Mouse (Mus musculus) midbrain, embryonic 13.5 days (tissue): ENCODE data around the gene Lmo7. TPM values are rescaled to one million over a fixed set of nuclear protein-coding genes. Genes with fewer than 3 reads are reported as not detected.
A peak's percentile ranks its signal among the peaks of the same experiment; 100 is the strongest.

Experiments
- ATAC-seq: fragments of 200-750 bp; cut with Nextera tagmentation; 2 replicates; pipeline ENCODE4 v1.8.0; 2017; ENCODE audit warnings: mild to moderate bottlenecking, moderate TSS enrichment, moderate library complexity
- H3K27ac ChIP-seq: fragments of 300-500 bp; sonication (generic); 2 replicates; pipeline ENCODE4 v1.5.1; 2015; ENCODE audit warnings: inconsistent platforms, mild to moderate bottlenecking, moderate library complexity
- H3K27me3 ChIP-seq: fragments of 300-500 bp; sonication (generic); 2 replicates; pipeline ENCODE4 v1.6.1; 2015; ENCODE audit warnings: mild to moderate bottlenecking, inconsistent platforms
- H3K36me3 ChIP-seq: fragments of 300-500 bp; sonication (generic); 2 replicates; pipeline ENCODE4 v1.6.1; 2015; ENCODE audit warnings: mild to moderate bottlenecking, inconsistent platforms
- H3K4me1 ChIP-seq: fragments of 300-500 bp; sonication (generic); replicated peaks from 2 replicates; pipeline ENCODE4 v1.6.1; 2015; ENCODE audit warnings: inconsistent platforms
- H3K4me2 ChIP-seq: fragments of 300-500 bp; sonication (generic); replicated peaks from 2 replicates; pipeline ENCODE4 v1.6.1; 2015; ENCODE audit warnings: moderate library complexity, mild to moderate bottlenecking, inconsistent platforms
- H3K4me3 ChIP-seq: fragments of 300-500 bp; sonication (generic); replicated peaks from 2 replicates; pipeline ENCODE4 v1.5.1; 2015; ENCODE audit warnings: mild to moderate bottlenecking, inconsistent platforms
- H3K9ac ChIP-seq: fragments of 300-500 bp; sonication (generic); replicated peaks from 2 replicates; pipeline ENCODE4 v1.6.1; 2015; ENCODE audit warnings: mild to moderate bottlenecking, inconsistent platforms
- H3K9me3 ChIP-seq: fragments of 300-500 bp; sonication (generic); 2 replicates; pipeline ENCODE4 v1.6.1; 2016; ENCODE audit warnings: mild to moderate bottlenecking, inconsistent platforms
- WGBS: fragments of 180-500 bp; shearing (Covaris S2); methylation state at CpG from one replicate; pipeline ENCODE4 v1.1.7; 2015; 5-methylcytosine and 5-hydroxymethylcytosine counted together
- polyA plus RNA-seq: library from polyadenylated mRNA; unstranded; fragments of >200 nt; fragmentation: Nextera tagmentation; extraction: Ambion mirVana; gene quantifications from 2 replicates; pipeline ENCODE4 v1.2.1, GENCODE M21; 2015

The Lmo7 gene
- polyA plus RNA-seq, 1 experiment from 2014 or later = 1.1 TPM

- Histone ChIP-seq H3K9me3 (no peaks in the 10 kb centered on the region), H3K4me3 (no peak overlapping the region), H3K27ac (no peak overlapping the region), H3K9ac (no peak overlapping the region), H3K4me2 (no peak overlapping the region), H3K27me3 (no peaks in the 10 kb centered on the region), H3K4me1 (peaks cover 7% of the 10 kb centered on the region), H3K36me3 (no peaks in the 10 kb centered on the region)
- peak; percentile 24; the same call in 1 of the 2 replicates for ATAC-seq
- 28% methylated on average over 3 of the region's 3 CpGs for WGBS
Measured at GRCm38 (mm10) chr14:101781943-101782510, 52.3 kb downstream of the Lmo7 start.

- Histone ChIP-seq H3K4me1 (0 out of 2 replicates have a peak, but pooled peaks cover 4% of the 10 kb centered on the region), H3K27ac (no peak overlapping the region), H3K9ac (no peak overlapping the region), H3K36me3 (no peaks in the 10 kb centered on the region), H3K4me3 (no peak overlapping the region), H3K27me3 (no peaks in the 10 kb centered on the region), H3K9me3 (no peaks in the 10 kb centered on the region), H3K4me2 (no peak overlapping the region)
- no peak for ATAC-seq
- 93% methylated on average over 3 of the region's 3 CpGs for WGBS
Measured at GRCm38 (mm10) chr14:101784315-101784945, 54.7 kb downstream of the Lmo7 start.

- no peaks in the 10 kb centered on the region for H3K4me1 ChIP-seq
- no peaks in the 10 kb centered on the region for H3K27me3 ChIP-seq
- 77% methylated on average over 5 of the region's 5 CpGs for WGBS
- H3K4me3 ChIP-seq = no peak overlapping the region
- H3K9me3 ChIP-seq = no peaks in the 10 kb centered on the region
- ATAC-seq = no peak
- no peak overlapping the region for H3K27ac ChIP-seq
- H3K4me2 ChIP-seq = no peak overlapping the region
- H3K36me3 ChIP-seq = no peaks in the 10 kb centered on the region
- H3K9ac ChIP-seq = no peak overlapping the region
Measured at GRCm38 (mm10) chr14:101787903-101788302, 58.1 kb downstream of the Lmo7 start.

- Histone ChIP-seq H3K36me3 (no peaks in the 10 kb centered on the region), H3K9me3 (no peaks in the 10 kb centered on the region), H3K27ac (no peak overlapping the region), H3K4me1 (no peaks in the 10 kb centered on the region), H3K9ac (no peak overlapping the region), H3K4me2 (no peak overlapping the region), H3K4me3 (no peak overlapping the region), H3K27me3 (no peaks in the 10 kb centered on the region)
- ATAC-seq = no peak
- WGBS = 87% methylated on average over 5 of the region's 6 CpGs
Measured at GRCm38 (mm10) chr14:101788475-101788874, 58.7 kb downstream of the Lmo7 start.

- no peak for ATAC-seq
- H3K36me3 ChIP-seq = no peaks in the 10 kb centered on the region
- no peak overlapping the region for H3K4me3 ChIP-seq
Measured at GRCm38 (mm10) chr14:101794553-101795177, 64.9 kb downstream of the Lmo7 start.

DNA sequence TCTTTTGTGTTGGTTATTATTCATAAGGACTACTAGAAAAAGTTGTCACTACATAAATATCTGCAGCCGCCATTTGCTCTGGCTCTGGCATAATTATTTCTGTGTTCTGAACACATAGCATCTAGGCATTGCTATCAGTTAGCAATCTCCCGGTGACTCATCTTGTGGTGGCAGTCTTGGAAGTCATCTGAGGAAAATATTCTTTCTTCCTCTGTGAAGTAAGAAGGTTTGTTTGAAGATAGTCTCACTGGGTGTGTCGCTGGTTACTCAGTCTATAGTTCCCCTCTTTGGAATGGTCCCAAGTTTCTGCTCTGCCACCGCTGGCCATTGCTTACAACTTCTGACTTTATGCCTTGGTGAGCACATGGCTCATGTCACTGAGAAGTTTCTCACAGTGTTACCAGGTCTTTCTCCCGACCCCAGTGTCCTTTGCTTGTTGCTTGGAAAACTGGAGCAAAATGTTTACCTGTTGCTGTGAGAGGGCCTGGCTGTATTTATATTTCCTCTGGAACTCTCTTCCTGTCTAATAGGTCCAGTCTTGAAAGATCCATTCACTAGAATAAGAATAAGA, 68.3 kb downstream of the Lmo7 start:
- H3K27ac ChIP-seq = no peak overlapping the region
- no peaks in the 10 kb centered on the region for H3K27me3 ChIP-seq
- no peak overlapping the region for H3K4me2 ChIP-seq
- no peaks in the 10 kb centered on the region for H3K36me3 ChIP-seq
- no peak overlapping the region for H3K9ac ChIP-seq
- 86% methylated on average over 5 of the region's 5 CpGs for WGBS
- no peaks in the 10 kb centered on the region for H3K4me1 ChIP-seq
- no peaks in the 10 kb centered on the region for H3K9me3 ChIP-seq
- H3K4me3 ChIP-seq = no peak overlapping the region
- ATAC-seq = no peak

More at GRCm38 (mm10) chr14:101794553-101795177, 64.9 kb downstream of the Lmo7 start:
- Histone ChIP-seq H3K27me3 (no peaks in the 10 kb centered on the region), H3K9ac (no peak overlapping the region), H3K4me2 (no peak overlapping the region), H3K9me3 (no peaks in the 10 kb centered on the region), H3K27ac (no peak overlapping the region), H3K4me1 (no peaks in the 10 kb centered on the region)
- 95% methylated on average over 10 of the region's 10 CpGs for WGBS

- no peak for ATAC-seq
- Histone ChIP-seq H3K36me3 (no peaks in the 10 kb centered on the region), H3K4me1 (no peaks in the 10 kb centered on the region), H3K9ac (no peak overlapping the region), H3K4me2 (no peak overlapping the region), H3K9me3 (no peaks in the 10 kb centered on the region), H3K27me3 (no peaks in the 10 kb centered on the region), H3K4me3 (no peak overlapping the region), H3K27ac (no peak overlapping the region)
- WGBS = 64% methylated on average over 2 of the region's 2 CpGs
Measured at GRCm38 (mm10) chr14:101798766-101799165, 69.0 kb downstream of the Lmo7 start.

DNA sequence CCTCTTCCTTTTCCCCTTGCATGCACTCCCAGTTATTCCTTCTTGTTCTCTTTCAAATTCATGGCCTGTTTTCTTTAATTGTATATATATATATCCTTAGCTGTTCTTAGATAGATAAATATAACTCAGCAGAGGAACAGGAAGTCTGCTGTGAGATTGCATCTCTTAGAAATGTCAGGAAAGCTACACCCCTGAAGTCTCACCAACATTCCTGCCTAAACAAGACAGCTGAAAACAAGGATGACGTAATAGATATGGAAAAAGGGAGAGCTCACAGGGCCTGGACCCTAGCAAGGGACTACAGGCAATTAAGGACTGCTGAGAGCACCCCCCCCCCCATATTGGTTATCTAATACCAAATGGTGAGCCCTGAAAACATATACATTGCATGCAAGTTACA, 71.9 kb downstream of the Lmo7 start:
- H3K4me3 ChIP-seq = no peak overlapping the region
- no peak overlapping the region for H3K27ac ChIP-seq
- H3K4me2 ChIP-seq = no peak overlapping the region
- WGBS = 96% methylated on average over 1 of the region's 1 CpGs
- no peak for ATAC-seq
- H3K9me3 ChIP-seq = no peaks in the 10 kb centered on the region
- no peaks in the 10 kb centered on the region for H3K27me3 ChIP-seq
- H3K36me3 ChIP-seq = no peaks in the 10 kb centered on the region
- H3K9ac ChIP-seq = no peak overlapping the region
- no peaks in the 10 kb centered on the region for H3K4me1 ChIP-seq

DNA sequence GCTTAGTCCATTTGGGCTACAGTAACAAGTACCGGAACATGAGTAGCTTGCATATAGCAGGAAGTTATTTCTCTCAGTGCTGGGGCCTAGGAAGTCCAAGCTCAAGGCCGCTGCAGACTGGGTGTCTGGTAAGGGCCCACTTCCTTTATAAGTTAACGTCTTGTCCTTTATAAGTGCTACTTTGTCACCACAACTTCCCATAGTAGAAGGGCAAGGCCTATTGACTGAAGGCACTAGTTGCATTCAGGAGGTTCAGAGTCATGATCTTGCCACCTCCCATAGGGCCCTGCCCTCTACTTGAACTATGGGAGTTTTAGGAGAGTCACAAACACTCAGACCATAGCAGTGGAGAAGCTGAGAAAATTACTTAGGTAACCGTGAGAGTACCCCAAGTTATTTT, 74.4 kb downstream of the Lmo7 start:
- H3K27me3 ChIP-seq = no peaks in the 10 kb centered on the region
- H3K27ac ChIP-seq = no peak overlapping the region
- WGBS = 86% methylated on average over 4 of the region's 4 CpGs
- H3K4me2 ChIP-seq = no peak overlapping the region
- H3K9ac ChIP-seq = no peak overlapping the region
- H3K36me3 ChIP-seq = no peaks in the 10 kb centered on the region
- H3K9me3 ChIP-seq = no peaks in the 10 kb centered on the region
- H3K4me1 ChIP-seq = no peaks in the 10 kb centered on the region
- H3K4me3 ChIP-seq = no peak overlapping the region
- no peak for ATAC-seq

DNA sequence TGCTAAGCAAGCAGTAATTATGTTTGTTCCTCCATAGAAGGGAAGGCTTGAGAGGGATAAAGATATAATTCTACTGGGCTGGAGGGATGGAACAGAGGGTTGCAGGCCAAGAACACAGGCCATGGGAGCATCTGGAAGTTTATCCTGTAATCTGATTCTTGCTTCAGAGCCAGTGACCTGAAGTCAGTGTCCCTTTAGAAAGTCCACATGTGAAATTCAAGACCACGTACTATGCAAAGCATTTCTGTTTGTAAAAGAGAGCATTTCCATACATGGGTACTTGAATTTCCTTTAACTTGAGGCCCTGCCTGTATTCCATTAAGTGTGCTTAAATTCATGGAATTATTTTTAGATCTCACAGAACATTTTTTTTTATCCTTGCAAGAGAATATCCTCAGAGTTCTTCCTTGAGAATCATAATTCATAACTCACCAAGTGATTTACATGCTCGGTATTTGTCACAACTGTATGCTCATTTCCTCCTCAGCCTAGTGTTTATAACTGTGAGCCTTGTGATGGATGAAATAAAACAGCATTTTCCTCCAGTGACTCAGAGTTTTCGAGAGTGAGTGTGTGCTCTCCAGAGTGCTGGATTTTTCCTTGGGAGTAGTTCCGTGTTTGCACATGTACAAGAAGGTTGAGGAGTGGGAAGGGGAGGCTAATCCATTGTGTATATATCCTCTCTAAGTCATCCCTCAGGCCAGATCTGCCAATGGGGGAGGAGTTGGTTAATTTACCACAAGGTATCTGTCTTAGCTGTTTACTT, 75.0 kb downstream of the Lmo7 start:
- ATAC-seq = no peak
- H3K27me3 ChIP-seq = no peaks in the 10 kb centered on the region
- 84% methylated on average over 4 of the region's 4 CpGs for WGBS

DNA sequence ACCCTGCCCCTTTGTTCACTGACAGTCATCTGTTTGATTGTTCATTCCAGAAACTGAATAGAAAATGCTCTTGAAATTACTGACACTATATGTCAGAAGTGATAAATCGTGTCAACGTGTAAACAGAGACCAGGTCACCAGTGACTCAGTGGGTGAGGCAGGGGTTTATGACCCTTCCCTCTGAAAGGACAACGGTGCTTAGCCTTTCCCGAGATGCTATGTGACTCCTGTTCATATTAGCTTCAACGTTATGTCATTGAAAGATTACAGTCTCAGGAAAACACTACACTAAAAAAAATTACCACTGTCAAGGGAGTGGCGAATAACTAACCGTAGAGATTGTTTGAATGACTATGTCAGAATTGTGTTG, 75.6 kb downstream of the Lmo7 start:
- Histone ChIP-seq H3K4me2 (no peak overlapping the region), H3K36me3 (no peaks in the 10 kb centered on the region), H3K4me3 (no peak overlapping the region), H3K27ac (no peak overlapping the region), H3K9me3 (no peaks in the 10 kb centered on the region), H3K9ac (no peak overlapping the region), H3K27me3 (no peaks in the 10 kb centered on the region), H3K4me1 (no peaks in the 10 kb centered on the region)
- WGBS = 86% methylated on average over 7 of the region's 7 CpGs
- no peak for ATAC-seq

More for the DNA sequence above, 75.0 kb downstream of the Lmo7 start:
- no peak overlapping the region for H3K4me3 ChIP-seq
- no peak overlapping the region for H3K27ac ChIP-seq
- no peak overlapping the region for H3K4me2 ChIP-seq
- H3K4me1 ChIP-seq = no peaks in the 10 kb centered on the region
- H3K9me3 ChIP-seq = no peaks in the 10 kb centered on the region
- H3K9ac ChIP-seq = no peak overlapping the region
- H3K36me3 ChIP-seq = no peaks in the 10 kb centered on the region

DNA sequence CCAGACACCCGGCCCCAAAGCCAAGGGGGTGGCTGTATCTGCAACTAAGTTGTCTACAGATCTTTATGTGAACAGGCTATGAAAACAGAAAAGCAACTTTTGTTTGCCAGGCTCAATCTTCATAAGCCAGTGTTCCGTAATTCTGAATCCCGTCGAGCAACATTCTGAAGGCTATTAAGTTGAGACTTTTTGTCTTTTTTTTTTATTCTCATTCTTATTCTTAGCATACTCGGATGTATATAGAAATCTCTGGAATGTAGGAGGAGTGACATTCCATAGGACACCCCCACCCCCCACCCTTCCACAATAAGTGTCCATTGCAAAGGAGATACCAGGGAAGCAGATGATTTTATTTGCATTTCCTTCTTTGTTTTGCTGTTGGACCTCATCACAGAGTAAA, 76.3 kb downstream of the Lmo7 start:
- Histone ChIP-seq H3K4me2 (no peak overlapping the region), H3K27ac (no peak overlapping the region), H3K27me3 (no peaks in the 10 kb centered on the region), H3K9ac (no peak overlapping the region), H3K36me3 (no peaks in the 10 kb centered on the region), H3K9me3 (no peaks in the 10 kb centered on the region), H3K4me3 (no peak overlapping the region), H3K4me1 (no peaks in the 10 kb centered on the region)
- no peak for ATAC-seq
- WGBS = 69% methylated on average over 5 of the region's 5 CpGs
